Mouse (Mus musculus): ENCODE measurements around the gene Mrgbp. TPM values are rescaled to one million over a fixed set of nuclear protein-coding genes. Genes with fewer than 3 reads are reported as not detected.

Mrgbp gene
- polyA plus RNA-seq, 1 experiment from 2014 or later = 38.2 TPM

GRCm38 (mm10) chr2:180611882-180612281 lies 30.8 kb downstream of the Mrgbp start:
- no peak for DNase-seq (ENCODE audit: low spot score)
- H3K36me3 ChIP-seq (replicated peaks; ENCODE audit: control insufficient read depth, insufficient read depth) = 0 out of 2 replicates have a peak, but pooled peaks cover 3% of the 10 kb centered on the region
- H3K27me3 ChIP-seq (ENCODE audit: control insufficient read depth, insufficient read depth, low read length) = no peaks in the 10 kb centered on the region
- no peak for ATAC-seq (ENCODE audit: low FRiP score)
- no peaks in the 10 kb centered on the region for H3K4me1 ChIP-seq (replicated peaks; ENCODE audit: control insufficient read depth, insufficient read depth, low read length)
- no peak overlapping the region for H3K4me2 ChIP-seq (replicated peaks)
- H3K9ac ChIP-seq = no peak overlapping the region
- WGBS = 72% methylated on average over 2 of the region's 2 CpGs
- no peak overlapping the region for H3K4me3 ChIP-seq (replicated peaks; ENCODE audit: low read length)
- no peak overlapping the region for H3K27ac ChIP-seq
- no peaks in the 10 kb centered on the region for H3K9me3 ChIP-seq (ENCODE audit: control insufficient read depth, low read length)

Other genes starting within 250 kb of the Mrgbp start
- 0.05 TPM in 1 of 2 replicates, not detected in the other for gene Gata5, start 246.6 kb upstream of the Mrgbp start, polyA plus RNA-seq (2014; fragmentation: Nextera tagmentation; extraction: Ambion mirVana)
- 1.4 and 2.2 TPM in 2 replicates for gene Slco4a1, start 125.1 kb upstream of the Mrgbp start, polyA plus RNA-seq (2014; fragmentation: Nextera tagmentation; extraction: Ambion mirVana)
- 2.5 and 3.5 TPM in 2 replicates for gene Ntsr1, start 81.3 kb upstream of the Mrgbp start, polyA plus RNA-seq (2014; fragmentation: Nextera tagmentation; extraction: Ambion mirVana)
- 88.4 and 90.2 TPM in 2 replicates for gene Ogfr, start 7.9 kb downstream of the Mrgbp start, polyA plus RNA-seq (2014; fragmentation: Nextera tagmentation; extraction: Ambion mirVana)
- 61.4 and 65.7 TPM in 2 replicates for gene Col9a3, start 16.5 kb downstream of the Mrgbp start, polyA plus RNA-seq (2014; fragmentation: Nextera tagmentation; extraction: Ambion mirVana)
- 0.87 and 0.99 TPM in 2 replicates for gene Tcfl5, start 61.4 kb downstream of the Mrgbp start, polyA plus RNA-seq (2014; fragmentation: Nextera tagmentation; extraction: Ambion mirVana)
- gene Dido1, start 128.7 kb downstream of the Mrgbp start, polyA plus RNA-seq (2014; fragmentation: Nextera tagmentation; extraction: Ambion mirVana) = 26.6 and 27.1 TPM in 2 replicates
- 56.3 and 56.7 TPM in 2 replicates for gene Gid8, start 128.8 kb downstream of the Mrgbp start, polyA plus RNA-seq (2014; fragmentation: Nextera tagmentation; extraction: Ambion mirVana)
- 0.16 and 0.37 TPM in 2 replicates for gene Slc17a9, start 144.0 kb downstream of the Mrgbp start, polyA plus RNA-seq (2014; fragmentation: Nextera tagmentation; extraction: Ambion mirVana)
- gene Bhlhe23, start 195.6 kb downstream of the Mrgbp start, polyA plus RNA-seq (2014; fragmentation: Nextera tagmentation; extraction: Ambion mirVana) = 0.36 and 1.3 TPM in 2 replicates